Mouse (Mus musculus) T-helper 2 cell (primary cell): Measurements from ENCODE around the gene Cpm.

Experiments used
- in situ Hi-C: fragments of 300-600 bp; cut with MboI, MseI; formaldehyde crosslinking; loops from one replicate; pipeline ENCODE4 v1.15.1; 2025; ENCODE audit warnings: high pct_unique_total_duplicates

Gene Cpm

DNA sequence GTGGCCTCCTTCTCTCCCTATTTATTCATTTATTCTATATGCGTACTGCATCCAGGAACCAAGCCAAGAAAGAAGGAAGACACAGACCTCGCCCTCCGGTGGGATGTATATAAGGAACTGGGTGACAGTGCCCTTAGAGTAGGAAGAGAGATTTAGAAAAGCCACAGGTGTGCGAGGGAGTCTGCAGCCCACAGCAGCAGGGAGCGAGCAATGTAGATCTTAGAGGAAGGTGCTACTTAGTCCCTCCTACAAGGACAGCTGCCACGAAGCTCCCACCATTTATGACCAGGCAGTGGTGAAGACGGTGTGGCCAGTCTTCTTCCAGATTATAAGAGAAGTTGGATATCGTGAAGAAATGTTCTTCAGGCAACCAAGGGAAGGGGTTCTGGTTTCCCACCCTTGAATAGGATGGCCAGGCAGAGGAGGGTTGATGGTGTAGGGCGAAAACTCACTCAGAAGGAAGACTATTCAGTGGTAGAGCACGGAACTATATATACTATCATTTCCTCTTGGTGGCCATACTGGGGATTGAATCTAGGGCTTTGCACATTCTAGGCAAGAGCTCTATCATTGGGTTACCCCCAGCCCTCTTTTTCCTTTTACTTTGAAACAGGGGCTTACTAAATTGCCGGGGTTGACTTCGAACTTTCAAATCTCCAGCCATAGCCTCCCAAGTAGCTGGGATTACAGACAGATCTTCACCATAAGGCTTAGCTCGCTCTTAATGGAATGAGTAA is 42.8 kb downstream of the Cpm start:
- in situ Hi-C loops: loop anchor here (10.0 kb wide), 1 partner anchor 107 kb away; no protein-coding TSS in a partner anchor

DNA sequence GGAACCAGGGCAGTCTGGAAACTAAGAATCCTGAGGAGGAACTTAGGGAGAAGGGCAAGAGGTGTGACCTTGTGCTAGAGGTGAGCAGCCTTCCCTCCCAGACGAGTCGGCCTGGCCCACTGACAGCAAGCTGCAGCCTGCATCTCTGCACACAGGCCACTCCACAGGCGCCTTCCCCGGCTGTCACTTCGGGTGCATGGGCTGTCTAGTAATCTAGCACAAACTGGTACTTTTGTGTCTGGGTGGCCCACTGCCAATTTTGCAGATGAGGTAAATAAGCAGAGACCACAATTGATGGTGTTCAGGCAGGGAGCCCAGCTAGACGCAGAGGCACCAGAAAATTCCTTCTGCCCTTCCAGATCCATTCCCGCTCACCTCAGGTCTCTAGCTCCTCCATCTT is 43.4 kb downstream of the Cpm start:
- in situ Hi-C loops: loop anchor here (10.0 kb wide), 1 partner anchor 108 kb away; no protein-coding TSS in a partner anchor

DNA sequence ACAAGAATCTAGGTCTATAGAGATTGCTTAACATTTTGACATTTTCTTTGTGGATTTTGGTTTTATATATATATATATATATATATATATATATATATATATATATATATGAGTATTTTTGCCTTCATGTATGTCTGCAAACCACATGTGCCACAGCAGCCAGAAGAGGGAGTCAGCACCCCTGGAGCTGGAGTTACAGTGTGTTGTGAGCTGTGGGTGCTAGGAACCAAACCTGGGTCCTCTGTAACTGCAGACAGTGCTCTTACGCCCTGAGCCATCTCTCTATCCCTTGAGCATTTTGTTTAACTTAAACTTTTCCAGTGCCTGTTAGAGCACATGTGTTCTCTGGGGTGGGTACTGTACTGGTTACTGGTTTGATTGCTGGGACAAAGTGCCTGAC is 44.6 kb downstream of the Cpm start:
- in situ Hi-C loops: loop anchor here (10.0 kb wide), 1 partner anchor 109 kb away; no protein-coding TSS in a partner anchor

DNA sequence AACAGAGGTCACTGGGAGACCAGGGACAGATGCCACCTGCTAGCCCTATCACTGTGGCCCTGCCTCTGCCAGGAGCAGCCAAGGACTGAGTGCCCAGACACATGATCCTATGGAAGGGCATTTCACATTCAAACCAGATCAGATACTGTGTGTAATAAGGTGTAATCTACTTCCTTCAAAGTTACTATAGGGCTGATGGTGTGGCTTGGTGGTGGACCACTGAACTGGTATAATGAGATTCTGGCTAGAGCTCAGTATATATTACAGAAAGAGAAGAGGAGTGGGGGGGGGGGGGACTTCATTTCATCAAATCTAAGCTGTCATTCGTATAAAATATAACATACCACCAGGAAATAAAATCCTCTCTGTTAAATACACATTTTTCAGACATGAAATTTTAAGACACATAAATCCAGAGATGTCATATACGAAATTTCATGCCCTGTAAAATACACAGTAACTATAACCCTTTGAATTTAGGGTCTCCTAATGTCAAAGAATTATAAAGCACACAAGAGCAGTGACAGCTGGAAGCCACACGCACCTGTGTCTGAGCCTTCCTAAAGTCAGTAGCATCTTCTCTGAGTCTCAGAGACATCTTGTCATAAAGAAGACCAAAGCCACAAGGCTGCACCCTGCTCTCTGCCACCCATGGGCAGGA is 45.2 kb downstream of the Cpm start:
- in situ Hi-C loops: loop anchor here (10.0 kb wide), 1 partner anchor 110 kb away; no protein-coding TSS in a partner anchor

DNA sequence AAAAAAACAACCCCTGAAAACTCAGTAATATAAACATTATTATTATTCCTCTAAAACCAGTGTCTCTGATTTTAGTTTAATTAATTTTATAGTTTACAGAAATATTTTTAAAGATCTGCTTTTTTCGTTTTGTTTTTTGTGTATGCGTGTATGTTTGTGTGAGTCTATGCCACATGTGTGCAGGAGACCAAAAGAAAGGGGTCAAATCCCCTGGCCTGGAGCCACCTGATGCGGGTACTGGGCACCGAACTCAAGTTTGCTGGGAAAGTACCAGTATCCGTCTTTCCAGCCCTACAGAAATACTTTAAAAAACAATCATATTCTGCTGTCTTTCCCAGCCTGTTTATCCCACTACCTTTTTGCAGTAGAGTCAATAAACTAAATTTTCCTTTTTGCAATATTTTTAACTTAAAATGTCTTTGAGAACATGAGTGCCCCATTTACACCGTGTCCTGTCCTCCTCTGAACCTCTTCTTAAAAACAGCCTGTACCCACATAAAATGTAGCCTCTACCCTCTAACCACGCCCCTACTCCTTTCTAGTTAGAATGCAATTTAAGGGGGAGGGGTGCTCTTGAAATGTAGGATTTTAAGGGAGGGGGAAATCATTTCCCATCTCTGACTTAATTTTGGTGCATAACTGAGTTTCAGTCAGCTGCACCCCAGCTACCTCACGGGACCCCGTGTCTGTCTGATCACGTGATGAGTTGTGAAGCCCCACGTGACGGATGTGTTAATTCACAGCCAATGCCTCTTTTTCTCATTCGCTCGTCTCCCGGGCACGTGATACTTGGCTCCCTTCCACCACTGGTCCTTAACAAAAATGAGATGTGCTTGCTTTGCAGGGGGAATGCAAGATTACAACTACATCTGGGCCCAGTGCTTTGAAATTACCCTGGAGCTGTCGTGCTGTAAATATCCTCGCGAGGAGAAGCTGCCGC is 46.1 kb downstream of the Cpm start:
- in situ Hi-C loops: loop anchor here (10.0 kb wide), 1 partner anchor 111 kb away; no protein-coding TSS in a partner anchor

DNA sequence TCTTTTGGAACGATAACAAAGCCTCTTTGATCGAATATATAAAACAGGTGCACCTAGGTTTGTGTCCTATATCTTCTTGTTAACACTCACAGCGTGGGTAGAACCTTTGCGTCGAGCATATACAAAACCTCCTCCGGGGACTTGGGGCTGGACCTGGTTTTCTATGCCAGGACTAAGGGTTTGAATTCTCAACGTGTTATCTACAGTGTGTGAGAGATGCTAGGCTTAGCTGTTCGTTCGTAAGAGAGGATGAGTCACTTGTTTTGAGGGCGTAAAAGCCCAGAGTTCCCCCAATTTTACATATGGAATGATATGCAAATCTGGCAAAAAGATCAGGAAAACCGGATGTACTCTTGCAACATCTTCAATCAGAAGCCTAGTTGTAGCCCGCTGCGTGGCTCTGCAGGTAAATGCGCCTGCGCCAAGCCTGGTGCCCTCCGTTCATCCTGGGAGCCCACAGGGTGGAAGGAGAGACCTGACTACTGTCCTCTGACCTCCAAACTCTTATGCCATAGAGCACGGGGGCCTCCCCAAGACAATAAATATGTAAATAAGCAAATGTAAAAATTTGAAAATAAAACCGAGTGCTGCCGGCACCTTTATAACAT is 46.8 kb downstream of the Cpm start:
- in situ Hi-C loops: loop anchor here (10.0 kb wide), 1 partner anchor 111 kb away; no protein-coding TSS in a partner anchor

DNA sequence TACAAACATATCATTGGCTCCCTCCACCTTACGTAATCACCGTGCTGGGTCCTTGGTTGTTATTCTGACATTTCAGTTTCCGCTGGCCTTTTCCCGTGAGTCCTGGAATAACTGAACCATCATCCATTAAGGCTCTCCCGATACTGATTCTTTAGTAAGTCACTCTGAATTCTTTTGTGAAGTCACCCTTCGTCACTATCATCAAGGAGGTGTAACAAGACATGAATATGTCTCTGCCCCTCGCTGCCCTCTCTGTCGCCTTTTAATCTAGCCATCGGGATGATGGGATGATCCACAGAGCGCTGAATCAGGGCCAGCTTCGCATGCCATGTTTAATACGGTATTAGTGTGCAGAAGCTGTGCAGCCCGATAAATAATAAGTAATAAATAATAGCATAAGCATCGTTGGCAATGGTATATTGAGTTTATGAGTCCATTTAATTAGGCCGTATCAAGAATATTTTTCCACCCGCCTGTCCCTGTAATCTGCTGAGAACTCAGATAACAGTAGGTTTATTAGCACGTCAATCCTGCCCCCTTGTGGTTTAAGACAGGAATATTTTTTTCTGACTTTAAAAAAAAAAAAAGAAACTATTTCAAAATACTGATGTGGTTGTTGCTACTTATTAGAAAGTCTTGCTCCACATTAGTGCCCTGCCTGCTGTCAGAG is 47.5 kb downstream of the Cpm start:
- in situ Hi-C loops: loop anchor here (10.0 kb wide), 1 partner anchor 112 kb away; no protein-coding TSS in a partner anchor

DNA sequence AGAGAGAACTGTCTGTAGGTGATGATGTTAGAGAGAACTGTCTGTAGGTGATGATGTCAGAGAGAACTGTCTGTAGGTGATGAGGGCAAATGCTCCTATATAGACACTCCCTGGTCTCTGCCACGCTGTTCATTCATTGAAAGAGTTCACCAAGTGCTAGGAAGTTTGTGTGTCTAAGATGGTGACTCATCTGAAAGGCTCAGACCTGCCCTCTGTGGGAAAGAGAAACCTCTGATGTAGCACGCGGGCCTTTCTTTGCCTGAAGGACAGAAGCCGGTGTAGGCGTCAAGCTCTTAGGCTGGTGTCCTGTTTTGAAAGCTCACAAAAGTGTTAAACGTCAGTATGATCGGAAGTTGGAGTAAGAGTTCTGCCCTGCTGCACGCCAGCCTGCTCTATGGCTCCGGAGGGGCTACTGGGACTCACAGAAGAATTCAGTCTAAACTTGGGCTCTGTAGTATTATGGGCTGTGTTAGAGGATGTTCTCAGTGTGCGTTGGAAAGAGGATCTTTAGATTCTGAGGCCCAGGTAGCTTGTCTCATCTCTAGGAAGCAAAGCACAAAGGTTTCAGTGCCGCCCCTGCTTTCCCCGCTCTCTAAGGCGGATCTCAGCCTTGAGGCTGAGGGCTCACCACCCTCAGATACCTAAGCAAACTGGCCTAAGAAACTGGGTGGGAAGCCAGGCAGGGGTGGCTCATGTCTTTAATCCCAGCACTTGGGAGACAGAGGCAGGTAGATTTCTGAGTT is 48.4 kb downstream of the Cpm start:
- in situ Hi-C loops: loop anchor here (10.0 kb wide), 1 partner anchor 113 kb away; no protein-coding TSS in a partner anchor

DNA sequence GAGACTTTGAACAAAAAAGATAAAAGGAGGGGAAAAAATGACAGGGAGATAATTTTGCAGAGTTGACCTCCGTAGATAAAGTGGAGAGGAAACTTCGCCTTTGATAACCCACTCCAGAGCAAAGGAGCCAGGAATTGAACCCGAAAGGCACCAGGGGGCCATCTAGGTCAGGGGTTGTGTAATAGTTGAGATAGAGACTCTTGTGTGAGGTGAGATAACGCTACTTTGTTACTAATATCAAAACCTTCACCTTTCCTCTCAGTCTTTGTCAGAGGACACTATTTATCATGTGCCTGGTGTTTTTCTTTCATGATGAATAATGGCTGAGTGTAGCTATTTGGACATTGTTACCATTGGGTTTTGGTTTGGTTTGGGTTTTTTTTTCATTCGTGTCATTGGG is 49.1 kb downstream of the Cpm start:
- in situ Hi-C loops: loop anchor here (10.0 kb wide), 1 partner anchor 114 kb away; no protein-coding TSS in a partner anchor

DNA sequence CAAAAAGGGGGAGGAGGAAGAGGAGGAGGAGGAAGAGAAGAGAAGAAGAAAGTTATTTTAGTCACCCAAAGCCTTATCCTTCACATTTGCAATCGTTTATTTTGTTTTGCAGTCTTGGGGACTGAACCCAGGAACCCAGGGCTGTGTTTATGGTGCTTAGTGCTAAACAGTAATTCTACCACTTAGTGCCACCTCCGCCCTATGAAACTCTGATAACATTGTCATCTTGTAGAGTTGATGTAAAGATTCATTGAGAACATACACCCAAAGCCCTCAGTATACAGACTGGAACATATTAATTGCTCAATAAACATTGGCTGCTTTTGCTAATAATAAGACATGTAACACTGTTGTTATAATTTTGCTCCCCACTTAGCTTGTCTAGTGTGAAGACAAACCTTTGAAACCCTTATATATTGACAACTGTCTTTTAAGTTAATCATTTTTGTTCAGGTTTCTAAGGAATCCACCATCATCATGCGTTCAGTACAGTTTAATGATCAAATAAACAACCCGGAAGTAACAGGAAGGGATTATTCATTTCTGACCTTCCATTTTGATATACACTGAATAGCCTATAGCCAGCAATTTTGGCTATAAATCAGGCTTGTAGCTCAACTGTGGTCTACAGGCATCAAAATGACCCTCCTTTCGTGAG is 49.9 kb downstream of the Cpm start:
- in situ Hi-C loops: loop anchor here (10.0 kb wide), 1 partner anchor 114 kb away; no protein-coding TSS in a partner anchor

DNA sequence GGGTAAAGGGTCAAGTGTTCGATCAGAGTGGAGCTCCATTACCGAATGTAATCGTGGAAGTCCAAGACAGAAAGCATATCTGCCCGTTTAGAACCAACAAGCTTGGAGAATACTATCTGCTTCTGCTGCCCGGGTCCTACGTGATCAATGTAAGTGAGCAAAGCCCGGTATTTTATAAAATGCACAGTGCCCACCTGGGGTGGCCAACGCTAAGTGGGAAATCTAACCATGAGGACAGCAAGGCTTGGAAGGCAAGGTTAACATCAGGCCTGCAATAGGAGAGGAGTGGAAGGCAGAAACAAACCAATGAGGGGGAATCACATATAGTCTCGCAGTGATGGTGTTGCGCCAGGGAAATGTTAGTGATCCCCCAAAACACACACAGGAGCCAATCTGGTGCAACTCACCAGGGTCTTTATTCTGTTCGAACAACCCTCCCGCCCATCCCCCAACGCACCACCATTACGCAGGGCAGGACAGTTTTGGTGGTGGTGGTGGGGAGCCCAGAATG is 50.7 kb downstream of the Cpm start:
- in situ Hi-C loops: loop anchor here (5.0 to 10.0 kb wide), 2 partner anchors 115 to 228 kb away; no protein-coding TSS in a partner anchor

DNA sequence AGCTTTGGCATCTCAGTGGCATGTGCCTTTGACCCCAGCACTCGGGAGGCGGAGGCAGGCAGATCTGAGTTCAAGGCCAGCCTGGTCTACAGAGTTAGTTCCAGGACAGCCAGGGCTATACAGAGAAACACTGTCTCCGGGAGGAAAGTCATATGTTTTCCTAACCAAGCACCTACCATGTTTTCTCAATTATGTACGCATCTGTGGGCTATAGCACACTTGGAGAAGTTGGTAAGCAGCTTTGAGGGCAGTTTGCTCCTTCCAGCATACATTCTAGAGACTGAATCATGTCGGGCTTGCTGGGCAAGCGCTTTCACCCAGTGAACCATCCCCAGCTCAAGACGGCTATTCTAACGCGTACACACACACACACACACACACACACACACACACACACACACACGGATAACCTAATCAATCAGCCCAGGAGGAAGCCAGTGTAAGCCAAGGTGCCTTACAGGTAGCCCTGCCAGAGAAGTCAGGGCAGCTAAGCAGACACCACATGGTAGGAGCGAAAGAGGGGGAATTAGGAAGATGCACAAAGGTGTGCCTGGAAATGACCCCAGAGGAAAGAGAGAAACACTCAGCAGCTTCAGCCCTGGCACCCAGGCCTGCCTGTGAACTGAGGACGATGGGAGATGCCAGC is 51.7 kb downstream of the Cpm start:
- in situ Hi-C loops: loop anchor here (5.0 kb wide), 1 partner anchor 229 kb away; no protein-coding TSS in a partner anchor

DNA sequence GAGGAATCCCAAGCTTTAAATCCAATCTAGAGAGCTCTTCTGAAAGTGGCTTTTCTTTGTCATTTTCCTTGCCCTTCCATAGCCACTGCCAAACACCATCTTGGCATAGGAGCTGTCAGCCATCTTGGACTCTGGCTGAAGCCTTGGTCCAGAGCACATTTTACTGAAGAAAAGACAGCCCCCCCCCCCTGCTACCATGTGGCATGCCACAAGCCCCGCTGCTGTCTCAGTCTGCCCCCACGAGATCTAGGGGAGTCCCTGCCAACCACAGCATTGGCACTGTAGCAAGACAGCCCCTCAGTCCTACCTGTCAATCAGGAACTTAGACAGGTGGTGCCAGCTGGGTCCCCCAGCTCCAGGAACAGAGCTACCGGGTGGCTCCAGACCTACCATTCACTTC is 52.2 kb downstream of the Cpm start:
- in situ Hi-C loops: loop anchor here (5.0 kb wide), 1 partner anchor 229 kb away; no protein-coding TSS in a partner anchor

DNA sequence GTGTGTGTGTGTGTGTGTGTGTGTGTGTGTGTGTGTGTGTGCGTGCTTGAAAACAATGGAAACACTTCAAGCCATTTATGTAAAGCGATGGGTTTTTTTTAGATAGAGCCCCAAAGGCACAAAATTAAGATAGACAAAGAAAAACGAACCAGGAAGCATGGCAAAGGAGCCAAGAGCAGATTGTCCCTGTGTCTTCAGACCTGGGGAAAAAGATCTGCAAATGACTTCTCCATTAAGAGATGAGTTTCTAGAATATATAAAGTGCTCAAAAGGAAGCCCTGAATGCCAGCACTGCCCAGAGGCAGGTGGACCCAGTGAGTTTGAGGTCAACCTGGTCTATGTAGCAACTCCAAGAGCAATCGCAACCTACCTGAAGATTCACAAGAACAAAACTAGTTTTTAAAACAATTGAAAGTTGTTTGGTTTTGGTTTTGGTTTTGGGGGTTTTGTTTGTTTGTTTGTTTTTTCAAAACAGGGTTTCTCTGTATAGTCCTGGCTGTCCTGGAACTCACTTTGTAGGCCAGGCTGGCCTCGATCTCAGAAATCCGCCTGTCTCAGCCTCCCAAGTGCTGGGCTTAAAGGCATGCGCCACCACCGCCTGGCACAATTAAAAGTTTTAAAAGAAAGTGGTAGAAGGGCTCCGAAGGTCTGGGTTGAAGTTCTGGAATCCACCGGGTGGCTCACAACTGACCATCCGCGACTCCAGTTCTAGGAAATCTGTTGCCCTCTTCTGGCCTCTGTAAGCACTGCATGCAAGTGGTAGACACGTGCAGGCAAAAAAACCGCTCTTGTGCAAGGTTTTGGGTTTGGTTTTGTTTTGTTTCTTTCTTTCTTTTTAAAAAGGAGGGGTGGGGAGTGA is 52.9 kb downstream of the Cpm start:
- in situ Hi-C loops: loop anchor here (5.0 kb wide), 1 partner anchor 230 kb away; no protein-coding TSS in a partner anchor

DNA sequence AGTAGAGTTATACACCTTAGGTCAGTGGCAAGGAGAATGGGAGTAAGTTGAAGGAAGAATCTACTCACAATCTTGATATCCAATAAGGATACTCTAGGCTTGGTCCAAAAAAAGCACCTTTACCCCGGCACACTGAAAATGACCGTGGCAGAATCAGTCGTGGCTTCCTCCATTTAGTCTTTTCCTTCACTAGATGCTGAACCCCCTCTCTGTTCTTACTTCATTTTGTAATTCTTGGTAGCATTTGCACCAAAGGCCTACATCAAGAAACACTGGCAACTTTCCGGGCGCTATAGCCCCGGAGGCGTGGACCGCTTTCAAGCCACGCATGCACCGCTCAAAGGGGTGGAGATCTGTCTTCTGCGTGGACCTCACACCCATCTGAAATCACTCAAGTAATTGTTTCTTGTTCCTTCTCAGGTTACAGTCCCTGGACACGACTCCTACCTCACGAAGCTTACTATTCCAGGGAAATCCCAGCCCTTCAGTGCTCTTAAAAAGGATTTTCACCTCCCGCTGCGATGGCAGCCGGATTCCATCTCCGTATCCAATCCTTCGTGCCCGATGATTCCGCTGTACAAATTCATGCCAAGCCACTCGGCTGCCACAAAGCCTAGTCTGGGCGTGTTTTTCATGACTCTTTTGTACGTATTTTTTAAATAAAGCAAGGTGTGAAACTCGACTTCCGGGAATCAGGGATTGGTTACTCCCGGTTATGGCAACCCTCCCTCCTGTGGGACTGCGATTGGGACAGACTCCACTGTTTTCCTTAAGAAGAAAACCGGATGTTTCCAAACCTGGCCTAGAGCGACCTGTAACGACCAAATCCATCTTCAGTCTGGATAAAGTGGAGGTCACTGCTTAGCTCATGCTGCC is 53.8 kb downstream of the Cpm start:
- in situ Hi-C loops: loop anchor here (5.0 kb wide), 1 partner anchor 231 kb away; no protein-coding TSS in a partner anchor

DNA sequence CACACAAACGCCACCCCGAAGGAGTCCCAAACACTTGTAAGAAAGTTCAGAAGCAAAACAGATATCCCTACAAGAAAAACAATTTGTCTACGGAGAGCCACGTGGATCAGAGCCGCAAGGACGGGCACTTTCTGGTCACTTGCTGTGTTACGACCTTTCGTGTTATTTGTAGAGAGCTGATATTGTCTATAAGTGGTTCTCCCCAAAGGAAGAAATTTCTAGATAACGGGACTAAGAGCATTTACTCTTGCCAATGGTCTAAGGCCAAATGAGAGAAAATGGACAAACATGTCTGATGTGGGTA is 54.4 kb downstream of the Cpm start:
- in situ Hi-C loops: loop anchor here (5.0 kb wide), 1 partner anchor 231 kb away; no protein-coding TSS in a partner anchor
